Mouse (Mus musculus) small intestine, adult 2 months (tissue): ENCODE results near the gene Dll1. TPM values are rescaled to one million over a fixed set of nuclear protein-coding genes. Genes with fewer than 3 reads are reported as not detected.

Experiments
- H3K27ac ChIP-seq: fragments of 200-500 bp; 2 replicates; pipeline ENCODE4 v1.5.1; 2012; ENCODE audit warnings: low read depth, low read length, control low read depth, inconsistent platforms; ENCODE audit not compliant: insufficient read depth
- H3K27me3 ChIP-seq: fragments of 200-500 bp; 2 replicates; pipeline ENCODE4 v1.6.1; 2012; ENCODE audit warnings: mild to moderate bottlenecking, moderate library complexity, low read length, inconsistent platforms; ENCODE audit not compliant: control insufficient read depth, insufficient read depth
- H3K36me3 ChIP-seq: fragments of 200-500 bp; 2 replicates; pipeline ENCODE4 v1.6.1; 2012; ENCODE audit warnings: mild to moderate bottlenecking, low read length, control low read depth, inconsistent platforms; ENCODE audit not compliant: control insufficient read depth, insufficient read depth
- H3K4me1 ChIP-seq: fragments of 200-500 bp; 2 replicates; pipeline ENCODE4 v1.6.1; 2012; ENCODE audit warnings: low read length, inconsistent platforms, mixed read lengths; ENCODE audit not compliant: control insufficient read depth, insufficient read depth, insufficient read length
- H3K4me3 ChIP-seq: fragments of 200-500 bp; 2 replicates; pipeline ENCODE4 v1.5.1; 2012; ENCODE audit warnings: low read depth, mild to moderate bottlenecking, control low read depth, inconsistent platforms, low read length, moderate library complexity
- CTCF ChIP-seq: fragments of 200-500 bp; IDR thresholded peaks from 2 replicates; pipeline ENCODE4 v1.5.1; 2012; ENCODE audit warnings: low read depth, mild to moderate bottlenecking, control low read depth, inconsistent platforms, low read length, moderate library complexity, mixed read lengths; ENCODE audit not compliant: insufficient replicate concordance, insufficient read length; ENCODE audit errors: extremely low read depth
- POLR2A ChIP-seq: fragments of 200-500 bp; IDR thresholded peaks from 2 replicates; pipeline ENCODE4 v1.6.1; 2012; ENCODE audit warnings: low read depth, mild to moderate bottlenecking, control low read depth, inconsistent platforms, low read length, moderate library complexity
- WGBS: fragments of 180-500 bp; shearing (Covaris S2); methylation state at CpG from one replicate; pipeline ENCODE4 v1.1.7; 2018; 5-methylcytosine and 5-hydroxymethylcytosine counted together
- polyA plus RNA-seq: library from polyadenylated mRNA; depleted of rRNA; stranded (reverse); fragments of >200 nt; gene quantifications from 2 replicates; pipeline ENCODE4 v1.2.3, GENCODE M21; 2012

The Dll1 gene
- polyA plus RNA-seq, 1 experiment = 52.5 TPM

GRCm38 (mm10) chr17:15388892-15389291 is 12.2 kb upstream of the Dll1 start:
- TF ChIP-seq CTCF = no peak
- no peak for TF ChIP-seq POLR2A
- WGBS = 18% methylated on average over 4 of the region's 4 CpGs
- H3K4me1 ChIP-seq = peaks cover under 1% of the 10 kb centered on the region; the same call in 1 of the 2 replicates
- H3K36me3 ChIP-seq = no peaks in the 10 kb centered on the region
- H3K27me3 ChIP-seq = no peaks in the 10 kb centered on the region; the same call in 1 of the 2 replicates
- H3K27ac ChIP-seq = peak overlapping the region; percentile 94
- no peak overlapping the region for H3K4me3 ChIP-seq

- Histone ChIP-seq H3K4me3 (no peak overlapping the region), H3K36me3 (no peaks in the 10 kb centered on the region), H3K27ac (no peak overlapping the region), H3K27me3 (no peaks in the 10 kb centered on the region; the same call in 1 of the 2 replicates), H3K4me1 (peaks cover 6% of the 10 kb centered on the region)
- 96% methylated on average over 5 of the region's 5 CpGs for WGBS
- no peak for TF ChIP-seq CTCF
- TF ChIP-seq POLR2A = no peak
Measured at GRCm38 (mm10) chr17:15383360-15383759, 6.7 kb upstream of the Dll1 start.

GRCm38 (mm10) chr17:15381869-15382660 is 5.4 kb upstream of the Dll1 start:
- WGBS = 57% methylated on average over 7 of the region's 7 CpGs
- Histone ChIP-seq H3K4me1 (peaks cover 6% of the 10 kb centered on the region), H3K36me3 (no peaks in the 10 kb centered on the region)

GRCm38 (mm10) chr17:15381092-15381860 is 4.6 kb upstream of the Dll1 start:
- peak overlapping the region; percentile 61 for H3K4me3 ChIP-seq
- no peaks in the 10 kb centered on the region for H3K36me3 ChIP-seq
- H3K4me1 ChIP-seq = peaks cover 6% of the 10 kb centered on the region
- no peaks in the 10 kb centered on the region for H3K27me3 ChIP-seq
- no peak for TF ChIP-seq CTCF
- WGBS = 17% methylated on average over 22 of the region's 22 CpGs
- no peak overlapping the region for H3K27ac ChIP-seq

More at GRCm38 (mm10) chr17:15381869-15382660, 5.4 kb upstream of the Dll1 start:
- H3K4me3 ChIP-seq = no peak overlapping the region
- no peak for TF ChIP-seq CTCF
- TF ChIP-seq POLR2A = no peak
- H3K27me3 ChIP-seq = no peaks in the 10 kb centered on the region
- no peak overlapping the region for H3K27ac ChIP-seq

GRCm38 (mm10) chr17:15380641-15381051 is 4.0 kb upstream of the Dll1 start:
- peaks cover 6% of the 10 kb centered on the region for H3K4me1 ChIP-seq
- 1% methylated on average over 27 of the region's 27 CpGs for WGBS
- no peaks in the 10 kb centered on the region for H3K27me3 ChIP-seq

GRCm38 (mm10) chr17:15379741-15380526 is 3.3 kb upstream of the Dll1 start:
- peaks cover 6% of the 10 kb centered on the region for H3K4me1 ChIP-seq
- peak overlapping the region; percentile 61 for H3K4me3 ChIP-seq
- no peaks in the 10 kb centered on the region for H3K36me3 ChIP-seq
- H3K27ac ChIP-seq = no peak overlapping the region
- WGBS = 22% methylated on average over 17 of the region's 17 CpGs
- no peak for TF ChIP-seq CTCF
- no peak for TF ChIP-seq POLR2A
- no peaks in the 10 kb centered on the region for H3K27me3 ChIP-seq

More at GRCm38 (mm10) chr17:15380641-15381051, 4.0 kb upstream of the Dll1 start:
- Histone ChIP-seq H3K36me3 (no peaks in the 10 kb centered on the region), H3K27ac (no peak overlapping the region), H3K4me3 (peak overlapping the region; percentile 61)
- TF ChIP-seq CTCF (no peak), POLR2A (no peak)

GRCm38 (mm10) chr17:15378413-15379109 is 1.9 kb upstream of the Dll1 start:
- no peaks in the 10 kb centered on the region for H3K27me3 ChIP-seq
- H3K36me3 ChIP-seq = peaks cover 2% of the 10 kb centered on the region; the same call in 1 of the 2 replicates
- peaks cover 6% of the 10 kb centered on the region for H3K4me1 ChIP-seq
- TF ChIP-seq POLR2A = no peak
- TF ChIP-seq CTCF = no peak
- H3K4me3 ChIP-seq = no peak overlapping the region
- H3K27ac ChIP-seq = no peak overlapping the region
- WGBS = 74% methylated on average over 15 of the region's 15 CpGs
